13 mouse cellular contexts compared by ENCODE assay signal in the genomic region with DNA sequence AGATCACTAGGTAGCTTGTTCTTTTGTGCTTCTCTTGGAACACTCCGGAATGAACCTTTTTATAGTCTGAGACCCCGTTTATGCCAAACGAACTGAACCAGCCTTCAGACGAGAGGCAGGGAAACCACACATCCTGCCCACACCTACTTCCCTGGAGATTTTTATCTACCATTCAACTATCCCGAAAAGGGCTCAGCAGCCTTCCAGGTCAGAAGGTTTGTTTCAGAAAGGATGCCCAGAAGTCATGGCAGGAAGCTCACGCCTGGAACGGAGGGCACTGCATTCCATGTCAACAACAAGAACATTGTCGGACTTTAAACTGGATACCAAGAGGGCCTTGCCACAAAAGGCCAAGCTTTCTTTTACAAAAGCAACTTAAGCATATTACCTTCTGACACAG.
A peak's percentile ranks its signal among the peaks of the same experiment; 100 is the strongest.
DNase-seq lines count a peak whose midpoint lies in the region; ATAC-seq lines count a peak whose summit lies in the region.
"Had no signal": no experiment of that assay in that cellular context is flagged by ENCODE, and none has a peak within 500 bp of the region (broad histone marks: within the 10 kb centered on the region; RNA-seq: fewer than 3 reads in every experiment).

No protein-coding gene starts in this region.

- no peak overlapping the region for H3K27ac ChIP-seq in heart, embryonic 12.5 days (ENCODE audit: poor library complexity, severe bottlenecking)
- peak overlapping the region; percentile 66 for H3K27ac ChIP-seq in brown adipose tissue, adult 24 weeks (replicated peaks; ENCODE audit: low read depth, low read length)
- peak overlapping the region; percentile 23; the same call in 1 of the 2 replicates for H3K27ac ChIP-seq in limb, embryonic 13.5 days
- no peak overlapping the region for H3K27ac ChIP-seq in hindbrain, embryonic 10.5 days
- H3K27ac ChIP-seq: liver, embryonic 15.5 days; neural tube, embryonic 13.5 days had no signal

- no peak for ATAC-seq in heart, embryonic 12.5 days (ENCODE audit: insufficient number of reproducible peaks, low FRiP score)
- ATAC-seq in limb, embryonic 13.5 days (ENCODE audit: low FRiP score, low read depth) = no peak
- ATAC-seq in megakaryocyte, adult 5-6 weeks (ENCODE audit: poor library complexity, severe bottlenecking) = no peak
- ATAC-seq: midbrain, embryonic 15.5 days had no signal

- H3K4me2 ChIP-seq in heart, embryonic 12.5 days = no peak overlapping the region
- H3K4me2 ChIP-seq in limb, embryonic 13.5 days (replicated peaks) = no peak overlapping the region
- H3K4me2 ChIP-seq: hindbrain, embryonic 13.5 days; liver, embryonic 15.5 days; midbrain, embryonic 15.5 days; neural tube, embryonic 13.5 days had no signal

- H3K36me3 ChIP-seq in heart, embryonic 12.5 days = no peaks in the 10 kb centered on the region
- no peaks in the 10 kb centered on the region; the same call in 1 of the 2 replicates for H3K36me3 ChIP-seq in limb, embryonic 13.5 days
- H3K36me3 ChIP-seq in hindbrain, embryonic 10.5 days = no peaks in the 10 kb centered on the region
- H3K36me3 ChIP-seq: hindbrain, embryonic 13.5 days; liver, embryonic 15.5 days; midbrain, embryonic 15.5 days; neural tube, embryonic 13.5 days had no signal

- peak; percentile 94 for DNase-seq in heart, adult 11 months
- peak; percentile 67 for DNase-seq in kidney, adult 9 months
- DNase-seq in hindbrain, embryonic 10.5 days (ENCODE audit: low spot score) = no peak
- DNase-seq in T-cell, adult 2 months (ENCODE audit: low spot score) = no peak
- DNase-seq: adrenal gland, postnatal 14 days had no signal

- H3K4me1 ChIP-seq in heart, embryonic 12.5 days (replicated peaks) = peaks cover 4% of the 10 kb centered on the region; the same call in 1 of the 2 replicates
- peaks cover 5% of the 10 kb centered on the region; the same call in 1 of the 2 replicates for H3K4me1 ChIP-seq in brown adipose tissue, adult 24 weeks (ENCODE audit: control insufficient read depth, insufficient read depth, insufficient read length, low read length)
- no peaks in the 10 kb centered on the region; the same call in 1 of the 2 replicates for H3K4me1 ChIP-seq in limb, embryonic 13.5 days
- H3K4me1 ChIP-seq in hindbrain, embryonic 10.5 days (replicated peaks) = peaks cover 7% of the 10 kb centered on the region
- H3K4me1 ChIP-seq: hindbrain, embryonic 13.5 days; midbrain, embryonic 15.5 days; neural tube, embryonic 13.5 days had no signal

- no peak overlapping the region for H3K9ac ChIP-seq in heart, embryonic 12.5 days
- no peak overlapping the region for H3K9ac ChIP-seq in limb, embryonic 13.5 days
- H3K9ac ChIP-seq: hindbrain, embryonic 13.5 days; liver, embryonic 15.5 days; midbrain, embryonic 15.5 days; neural tube, embryonic 13.5 days had no signal

- 0 out of 2 replicates have a peak, but pooled peaks cover 3% of the 10 kb centered on the region for H3K9me3 ChIP-seq in heart, embryonic 12.5 days (replicated peaks)
- no peaks in the 10 kb centered on the region for H3K9me3 ChIP-seq in limb, embryonic 13.5 days
- H3K9me3 ChIP-seq in hindbrain, embryonic 10.5 days = no peaks in the 10 kb centered on the region
- H3K9me3 ChIP-seq: hindbrain, embryonic 13.5 days; liver, embryonic 15.5 days; midbrain, embryonic 15.5 days; neural tube, embryonic 13.5 days had no signal

- H3K27me3 ChIP-seq in heart, embryonic 12.5 days (replicated peaks) = no peaks in the 10 kb centered on the region
- H3K27me3 ChIP-seq in limb, embryonic 13.5 days = no peaks in the 10 kb centered on the region
- no peaks in the 10 kb centered on the region for H3K27me3 ChIP-seq in hindbrain, embryonic 10.5 days (ENCODE audit: insufficient read depth, poor library complexity, severe bottlenecking)
- H3K27me3 ChIP-seq: hindbrain, embryonic 13.5 days; liver, embryonic 15.5 days; midbrain, embryonic 15.5 days; neural tube, embryonic 13.5 days had no signal

- H3K4me3 ChIP-seq in heart, embryonic 12.5 days = no peak overlapping the region
- no peak overlapping the region for H3K4me3 ChIP-seq in brown adipose tissue, adult 24 weeks (ENCODE audit: insufficient read depth, low read depth, low read length)
- H3K4me3 ChIP-seq in limb, embryonic 13.5 days = no peak overlapping the region
- H3K4me3 ChIP-seq in hindbrain, embryonic 10.5 days = no peak overlapping the region
- H3K4me3 ChIP-seq: hindbrain, embryonic 13.5 days; liver, embryonic 15.5 days; midbrain, embryonic 15.5 days; neural tube, embryonic 13.5 days had no signal

- 56% methylated on average over 8 of the region's 8 CpGs for WGBS in heart, embryonic 12.5 days
- WGBS in limb, embryonic 13.5 days = 57% methylated on average over 8 of the region's 8 CpGs
- 73% methylated on average over 8 of the region's 8 CpGs for WGBS in hindbrain, embryonic 10.5 days

Comparison
In these comparisons a context has a peak if more than half of its experiments do, and no peak if none do; other contexts are left out.
1. DNase-seq: peak in heart, adult 11 months (single experiment) and kidney, adult 9 months (single experiment); none in hindbrain, embryonic 10.5 days (single experiment) and T-cell, adult 2 months (single experiment).
2. H3K27ac ChIP-seq: peak in brown adipose tissue, adult 24 weeks (single experiment) and limb, embryonic 13.5 days (single experiment); none in heart, embryonic 12.5 days (single experiment) and hindbrain, embryonic 10.5 days (single experiment).